Mouse (Mus musculus): ENCODE results near the gene Acbd6.

Acbd6 gene

GRCm38 (mm10) chr1:155560678-155561077 lies 2.8 kb downstream of the Acbd6 start:
- DNase-seq = no peak

GRCm38 (mm10) chr1:155562206-155562605 lies 4.3 kb downstream of the Acbd6 start:
- no peak for DNase-seq

DNA sequence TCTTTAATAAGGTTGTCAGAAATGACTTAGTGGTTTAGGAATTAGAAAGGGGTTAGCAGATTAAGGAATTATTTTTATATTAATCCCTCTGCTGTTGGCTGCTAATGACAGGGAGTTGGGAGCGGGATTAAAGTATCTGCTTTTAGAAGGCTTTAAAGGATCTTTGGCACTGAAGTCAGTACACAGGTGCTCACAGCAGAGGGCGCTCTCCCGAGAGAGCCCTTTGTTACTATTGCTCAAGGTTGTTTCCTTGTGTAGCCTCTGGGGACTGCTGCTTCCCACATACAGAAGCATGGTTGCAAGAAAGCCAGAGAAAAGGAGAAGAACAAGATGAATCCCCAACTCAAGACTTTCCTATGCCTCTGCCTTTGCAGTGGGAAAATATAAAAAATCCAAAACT lies 6.8 kb downstream of the Acbd6 start:
- DNase-seq = peak; percentile 34

- DNase-seq = no peak
Observed at GRCm38 (mm10) chr1:155568133-155568532, 10.2 kb downstream of the Acbd6 start.

DNA sequence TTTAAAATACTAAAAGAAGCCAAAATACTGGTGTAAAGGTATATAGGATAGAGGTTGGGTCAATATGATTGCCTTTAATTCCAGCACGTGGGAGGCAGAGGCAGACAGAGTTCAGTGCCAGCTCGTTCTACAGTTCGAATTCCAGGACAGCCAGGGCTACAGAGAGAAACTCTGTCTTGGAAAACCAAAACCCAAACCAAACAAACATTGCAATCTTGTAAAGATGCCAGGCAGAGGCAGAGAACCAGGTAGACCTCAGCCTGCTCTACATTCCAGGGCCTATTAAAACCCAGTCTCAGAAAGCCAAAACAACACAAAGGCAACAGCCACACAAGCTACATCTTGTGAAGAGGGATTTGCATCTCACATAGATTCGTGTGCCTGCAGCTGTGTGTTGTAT lies 11.4 kb downstream of the Acbd6 start:
- DNase-seq = no peak

DNA sequence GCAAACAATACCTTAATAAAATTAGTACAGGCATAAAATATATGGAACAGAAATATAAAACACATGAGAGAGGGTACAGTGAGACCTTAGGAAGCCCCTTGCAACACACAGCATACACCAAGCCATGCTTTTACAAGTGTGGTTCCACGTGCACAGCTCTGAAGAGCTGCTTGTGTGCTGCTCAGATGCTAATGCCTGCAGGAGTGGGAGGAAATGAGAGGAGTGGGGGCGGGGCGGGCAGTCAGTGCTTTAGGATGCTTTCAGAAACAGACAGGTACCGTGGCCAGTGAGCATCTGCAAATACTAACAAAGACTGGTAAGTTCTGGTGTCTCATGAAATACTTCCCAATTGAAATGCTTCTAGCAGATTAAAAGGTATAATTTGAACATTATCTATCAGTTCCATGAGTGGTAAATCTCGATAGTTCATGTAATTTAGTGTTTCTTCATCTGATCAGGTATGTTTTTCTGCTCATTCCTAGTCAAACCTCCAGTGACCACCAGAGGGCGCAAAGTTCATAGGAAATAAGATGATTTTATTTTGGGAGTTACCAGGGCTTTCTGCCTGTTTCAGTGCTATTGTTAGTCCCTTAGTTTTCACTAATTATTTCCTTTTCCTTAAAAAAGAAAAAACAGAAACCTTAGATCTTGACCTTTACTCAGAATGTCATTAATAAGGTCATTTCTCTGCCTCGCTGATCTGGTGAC lies 17.2 kb downstream of the Acbd6 start:
- DNase-seq = peak; percentile 69

DNA sequence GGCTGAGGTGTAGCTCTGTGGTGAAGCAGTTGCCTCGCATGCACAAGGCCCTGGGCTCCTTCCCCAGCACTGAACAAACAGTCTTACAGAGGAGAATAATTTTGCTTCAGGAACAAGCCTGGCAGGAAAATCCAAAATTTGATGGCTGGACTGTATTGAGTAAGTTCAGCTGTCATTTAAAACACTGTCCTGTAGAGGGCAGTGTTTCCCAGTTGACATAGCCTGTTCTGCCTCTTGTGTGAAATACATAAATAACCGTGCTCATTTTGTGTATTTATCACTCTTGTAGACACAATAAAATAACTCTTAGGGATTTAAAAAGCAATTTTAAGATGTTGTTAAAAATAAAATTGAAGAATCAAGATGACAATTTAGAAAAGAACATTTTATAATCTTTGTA lies 18.5 kb downstream of the Acbd6 start:
- DNase-seq = peak; percentile 42

- no peak for DNase-seq
Observed at GRCm38 (mm10) chr1:155577316-155577715, 19.4 kb downstream of the Acbd6 start.

DNA sequence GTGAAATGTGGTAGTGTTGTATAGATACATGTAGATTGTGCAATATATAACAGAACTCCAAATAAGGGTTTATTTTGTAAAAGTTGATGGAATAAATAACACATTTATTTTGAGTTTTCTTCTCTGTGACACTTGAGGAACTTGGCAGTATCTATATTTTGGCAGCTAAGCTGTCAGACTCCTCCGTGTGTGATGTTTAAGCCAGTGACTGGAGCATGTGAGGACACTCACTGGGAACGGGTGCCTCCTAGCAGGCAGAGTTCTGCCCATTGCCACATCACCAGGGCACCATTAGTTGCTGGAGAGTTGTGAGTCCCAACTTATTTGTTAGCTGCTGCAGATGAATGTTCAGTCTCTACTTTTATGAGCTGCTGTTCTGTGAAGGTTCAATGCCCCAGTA lies 30.0 kb downstream of the Acbd6 start:
- no peak for DNase-seq

DNA sequence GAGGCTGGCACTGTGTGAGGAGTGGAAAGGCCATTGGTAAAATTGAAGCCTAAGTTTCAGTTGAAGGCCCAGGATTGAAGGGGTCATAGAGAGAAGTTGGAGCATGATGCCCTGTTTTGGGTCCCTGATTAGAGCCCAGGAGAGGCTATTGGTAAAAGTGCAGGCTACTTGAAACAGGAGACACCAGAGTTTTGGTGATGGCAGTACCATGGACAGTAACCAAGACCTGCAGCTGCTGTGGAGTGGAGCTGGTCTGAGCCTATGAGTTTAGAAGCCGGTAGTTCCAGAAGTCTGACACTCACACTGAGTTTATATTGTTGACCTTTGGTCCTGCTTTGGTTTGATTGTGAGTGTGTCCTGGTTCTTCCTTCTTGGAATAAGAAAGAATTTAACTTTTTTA lies 36.2 kb downstream of the Acbd6 start:
- no peak for DNase-seq

- no peak for DNase-seq
Observed at GRCm38 (mm10) chr1:155596576-155596975, 38.7 kb downstream of the Acbd6 start.

DNA sequence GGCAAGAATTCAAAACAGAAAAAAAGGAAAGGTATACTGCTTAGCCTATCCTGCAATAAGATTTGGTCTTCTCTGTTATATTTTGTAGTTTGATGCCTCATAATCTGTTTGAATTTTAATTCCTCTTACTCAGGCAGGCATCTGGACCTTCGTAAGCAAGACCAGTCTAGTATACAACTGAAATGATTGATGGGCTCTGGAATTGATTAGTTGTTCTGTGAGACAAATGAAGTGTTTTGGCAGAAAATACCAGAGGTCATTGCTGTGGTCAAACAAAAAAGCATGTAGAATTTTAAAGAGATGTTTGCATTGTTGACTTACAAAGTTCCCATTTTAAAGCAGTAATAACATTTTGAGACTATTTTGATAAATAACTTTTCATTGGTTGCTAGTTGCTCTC lies 46.8 kb downstream of the Acbd6 start:
- no peak for DNase-seq

GRCm38 (mm10) chr1:155605391-155606155 lies 47.7 kb downstream of the Acbd6 start:
- DNase-seq = no peak

- DNase-seq = no peak
Observed at GRCm38 (mm10) chr1:155606156-155606531, 48.2 kb downstream of the Acbd6 start.

GRCm38 (mm10) chr1:155608524-155608923 lies 50.6 kb downstream of the Acbd6 start:
- DNase-seq = no peak

GRCm38 (mm10) chr1:155614426-155614825 lies 56.5 kb downstream of the Acbd6 start:
- DNase-seq = no peak

DNA sequence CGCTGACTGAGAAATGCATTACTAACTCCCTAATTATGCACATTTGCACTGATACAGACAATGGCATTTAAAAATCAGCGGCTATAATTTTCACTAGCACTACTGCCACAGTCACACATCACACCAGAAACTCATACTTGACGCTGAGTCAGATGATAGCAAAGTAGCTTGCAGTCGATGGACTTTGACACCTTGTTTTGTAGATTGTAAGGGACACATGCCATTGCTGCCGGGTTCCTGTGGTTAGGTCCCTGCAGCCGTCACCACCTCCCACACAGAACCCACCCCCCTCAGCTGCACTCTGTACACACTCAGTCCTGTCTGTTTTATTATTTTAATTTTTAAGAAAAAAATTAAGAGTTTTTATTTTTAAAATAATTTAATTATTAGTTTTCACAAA lies 63.2 kb downstream of the Acbd6 start:
- DNase-seq = no peak

GRCm38 (mm10) chr1:155623192-155623591 lies 65.3 kb downstream of the Acbd6 start:
- no peak for DNase-seq

- DNase-seq = no peak
Observed at GRCm38 (mm10) chr1:155627746-155628145, 69.8 kb downstream of the Acbd6 start.

DNA sequence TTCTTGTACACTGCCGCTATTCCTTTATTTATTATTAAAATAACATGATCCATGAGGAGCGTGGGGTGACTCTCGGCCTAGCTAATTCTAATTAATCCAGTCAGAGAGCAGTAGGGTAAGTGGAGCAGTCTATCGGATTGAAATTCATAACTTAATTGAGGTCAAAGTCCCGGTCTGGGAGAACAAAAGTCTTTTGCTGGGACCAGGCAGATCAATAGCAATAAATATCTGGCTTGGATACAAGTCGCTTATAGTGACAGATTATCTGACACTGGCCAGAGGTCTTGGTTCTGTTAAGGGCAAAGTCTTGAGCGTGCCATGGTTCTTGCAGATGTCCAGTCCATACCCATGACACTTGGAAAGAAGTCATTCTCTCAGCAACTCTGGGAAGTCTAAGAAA lies 78.7 kb downstream of the Acbd6 start:
- no peak for DNase-seq

DNA sequence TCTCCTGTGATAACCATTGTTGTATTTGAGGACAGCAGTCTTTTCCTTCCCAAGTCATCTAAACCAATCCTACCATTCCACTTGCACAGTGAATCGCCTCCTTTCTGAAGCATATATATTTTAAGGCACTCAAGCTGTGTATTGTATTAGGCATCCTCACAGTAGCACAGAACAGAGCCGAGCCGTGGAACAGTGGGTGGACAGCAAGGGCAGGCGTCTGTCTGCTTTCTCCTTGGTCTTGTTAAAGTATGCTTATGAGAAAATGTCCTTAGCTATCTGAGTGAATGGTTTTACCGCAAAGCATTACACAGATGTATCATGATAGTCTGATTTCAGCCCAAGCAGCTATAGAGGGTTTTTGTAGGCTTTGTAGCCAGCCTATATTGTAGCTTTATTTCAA lies 87.9 kb downstream of the Acbd6 start:
- no peak for DNase-seq

GRCm38 (mm10) chr1:155646345-155647307 lies 88.7 kb downstream of the Acbd6 start:
- no peak for DNase-seq

- no peak for DNase-seq
Observed at GRCm38 (mm10) chr1:155650121-155650846, 92.4 kb downstream of the Acbd6 start.
